Mouse (Mus musculus) MEL (cell line): Measurements from ENCODE around the gene Nup160. TPM values are rescaled to one million over a fixed set of nuclear protein-coding genes. Genes with fewer than 3 reads are reported as not detected.

ENCODE experiments used
- DNase-seq: peaks from one replicate; pipeline ENCODE4 v3.0.0; 2011; ENCODE audit warnings: low read depth, low spot score
- H3K27ac ChIP-seq: 2 replicates; pipeline ENCODE4 v1.5.1; 2012; ENCODE audit warnings: low read depth, mild to moderate bottlenecking, control low read depth, low read length, moderate library complexity; ENCODE audit not compliant: control insufficient read depth
- H3K27me3 ChIP-seq, 2 experiments: fragments of 150-350 bp in 1 of 2; sonication (generic) in 1 of 2; 2 replicates each; pipeline ENCODE4 v1.6.1; 2012; ENCODE audit warnings: low read length in 2 of 2, mild to moderate bottlenecking in 2 of 2, improper control_type of control experiment in 1 of 2, moderate library complexity in 1 of 2; ENCODE audit not compliant: insufficient read depth in 2 of 2, control insufficient read depth in 1 of 2
- H3K36me3 ChIP-seq, 2 experiments: 2 replicates each; pipeline ENCODE4 v1.6.1; 2012 to 2014; ENCODE audit warnings: low read length in 2 of 2, improper control_type of control experiment in 1 of 2, inconsistent platforms in 1 of 2, mild to moderate bottlenecking in 1 of 2; ENCODE audit not compliant: insufficient read depth in 2 of 2, control insufficient read depth in 1 of 2
- H3K4me1 ChIP-seq, 2 experiments: fragments of 150-350 bp in 1 of 2; sonication (generic) in 1 of 2; 2 replicates each; pipeline ENCODE4 v1.6.1; 2012; ENCODE audit warnings: low read length in 2 of 2, improper control_type of control experiment in 1 of 2, mild to moderate bottlenecking in 1 of 2; ENCODE audit not compliant: insufficient read depth in 2 of 2, control insufficient read depth in 1 of 2
- H3K4me3 ChIP-seq, 2 experiments: fragments of 150-350 bp in 1 of 2; sonication (generic) in 1 of 2; 2 replicates each; pipeline ENCODE4 v1.5.1; 2012; ENCODE audit warnings: low read depth in 2 of 2, low read length in 2 of 2, mild to moderate bottlenecking in 2 of 2, moderate library complexity in 2 of 2, control low read depth in 1 of 2, improper control_type of control experiment in 1 of 2; ENCODE audit not compliant: control insufficient read depth in 1 of 2, insufficient read depth in 1 of 2
- H3K79me2 ChIP-seq: 2 replicates; pipeline ENCODE4 v1.6.1; 2012; ENCODE audit warnings: mild to moderate bottlenecking, low read length, moderate library complexity; ENCODE audit not compliant: control insufficient read depth, poor library complexity, insufficient read depth
- H3K9ac ChIP-seq: 2 replicates; pipeline ENCODE4 v1.6.1; 2012; ENCODE audit warnings: low read depth, mild to moderate bottlenecking, control low read depth, low read length, moderate library complexity; ENCODE audit not compliant: control insufficient read depth, poor library complexity, severe bottlenecking
- H3K9me3 ChIP-seq: fragments of 150-350 bp; sonication (generic); replicated peaks from 2 replicates; pipeline ENCODE4 v1.6.1; 2012; ENCODE audit warnings: mild to moderate bottlenecking, low read length, improper control_type of control experiment, moderate library complexity; ENCODE audit not compliant: insufficient read depth
- BHLHE40 ChIP-seq: IDR thresholded peaks from 2 replicates; pipeline ENCODE4 v1.6.1; 2012; ENCODE audit warnings: low read depth, mild to moderate bottlenecking, inconsistent platforms, low read length, improper control_type of control experiment, borderline replicate concordance
- CTCF ChIP-seq, 3 experiments: IDR thresholded peaks in 2 of 3; conservative IDR thresholded peaks in 1 of 3; 2 replicates each; pipeline ENCODE4 v1.5.1; 2011 to 2012; ENCODE audit warnings: low read length in 3 of 3, low read depth in 2 of 3, mild to moderate bottlenecking in 2 of 3, improper control_type of control experiment in 1 of 3, inconsistent platforms in 1 of 3, mixed read lengths in 1 of 3, moderate library complexity in 1 of 3; ENCODE audit not compliant: control insufficient read depth in 1 of 3, insufficient read depth in 1 of 3, poor library complexity in 1 of 3, severe bottlenecking in 1 of 3
- E2F4 ChIP-seq: IDR thresholded peaks from 2 replicates; pipeline ENCODE4 v1.6.1; 2011; ENCODE audit warnings: low read depth, low read length, improper control_type of control experiment, borderline replicate concordance
- EP300 ChIP-seq, 2 experiments: IDR thresholded peaks; 2 replicates each; pipeline ENCODE4 v1.6.1; 2011; ENCODE audit warnings: improper control_type of control experiment in 2 of 2, low read length in 2 of 2, low read depth in 1 of 2, mild to moderate bottlenecking in 1 of 2
- GABPA ChIP-seq: IDR thresholded peaks from 2 replicates; pipeline ENCODE4 v1.6.1; 2012; ENCODE audit warnings: low read depth, mild to moderate bottlenecking, inconsistent platforms, low read length, improper control_type of control experiment, moderate library complexity
- GATA1 ChIP-seq: IDR thresholded peaks from 2 replicates; pipeline ENCODE4 v1.6.1; 2011; ENCODE audit warnings: low read depth, low read length, improper control_type of control experiment
- JUND ChIP-seq: IDR thresholded peaks from 2 replicates; pipeline ENCODE4 v1.6.1; 2011; ENCODE audit warnings: low read depth, mild to moderate bottlenecking, improper control_type of control experiment, low read length
- KAT2A ChIP-seq: conservative IDR thresholded peaks from 2 replicates; pipeline ENCODE4 v1.6.1; 2012; ENCODE audit warnings: low read depth, low read length, improper control_type of control experiment, inconsistent platforms
- MAFK ChIP-seq: IDR thresholded peaks from 2 replicates; pipeline ENCODE4 v1.6.1; 2011; ENCODE audit warnings: low read depth, mild to moderate bottlenecking, low read length, improper control_type of control experiment, borderline replicate concordance
- MAX ChIP-seq: IDR thresholded peaks from 2 replicates; pipeline ENCODE4 v1.6.1; 2011; ENCODE audit warnings: low read length, improper control_type of control experiment
- MAZ ChIP-seq: IDR thresholded peaks from 2 replicates; pipeline ENCODE4 v1.6.1; 2012; ENCODE audit warnings: low read depth, mild to moderate bottlenecking, inconsistent platforms, low read length, improper control_type of control experiment
- MEF2A ChIP-seq: IDR thresholded peaks from 2 replicates; pipeline ENCODE4 v1.6.1; 2014; ENCODE audit warnings: low read depth, mild to moderate bottlenecking, inconsistent platforms, low read length, improper control_type of control experiment; ENCODE audit not compliant: poor library complexity, insufficient replicate concordance, severe bottlenecking; ENCODE audit errors: extremely low read depth
- MXI1 ChIP-seq: IDR thresholded peaks from 2 replicates; pipeline ENCODE4 v1.6.1; 2011; ENCODE audit warnings: mild to moderate bottlenecking, low read depth, low read length, improper control_type of control experiment
- NRF1 ChIP-seq: IDR thresholded peaks from 2 replicates; pipeline ENCODE4 v1.6.1; 2014; ENCODE audit warnings: low read depth, mild to moderate bottlenecking, inconsistent platforms, low read length, improper control_type of control experiment, moderate library complexity; ENCODE audit not compliant: poor library complexity, insufficient read depth, severe bottlenecking
- POLR2A ChIP-seq, 2 experiments: IDR thresholded peaks; 2 replicates each; pipeline ENCODE4 v1.6.1; 2011 to 2012; ENCODE audit warnings: low read length in 2 of 2, mild to moderate bottlenecking in 2 of 2, control low read depth in 1 of 2, improper control_type of control experiment in 1 of 2, low read depth in 1 of 2, moderate library complexity in 1 of 2; ENCODE audit not compliant: control insufficient read depth in 1 of 2, insufficient read depth in 1 of 2, poor library complexity in 1 of 2
- POLR2AphosphoS2 ChIP-seq: IDR thresholded peaks from 2 replicates; pipeline ENCODE4 v1.6.1; 2011; ENCODE audit warnings: low read length, improper control_type of control experiment
- POLR2AphosphoS5 ChIP-seq: IDR thresholded peaks from 2 replicates; pipeline ENCODE4 v1.6.1; 2012; ENCODE audit warnings: low read depth, borderline replicate concordance, mild to moderate bottlenecking, inconsistent platforms, low read length, moderate library complexity, mixed read lengths
- RCOR1 ChIP-seq: IDR thresholded peaks from 2 replicates; pipeline ENCODE4 v1.6.1; 2012; ENCODE audit warnings: low read depth, mild to moderate bottlenecking, inconsistent platforms, low read length, improper control_type of control experiment
- SIN3A ChIP-seq: IDR thresholded peaks from 2 replicates; pipeline ENCODE4 v1.6.1; 2012; ENCODE audit warnings: low read length, improper control_type of control experiment, inconsistent platforms
- SMC3 ChIP-seq: IDR thresholded peaks from 2 replicates; pipeline ENCODE4 v1.6.1; 2011; ENCODE audit warnings: low read depth, low read length, improper control_type of control experiment
- UBTF ChIP-seq: IDR thresholded peaks from 2 replicates; pipeline ENCODE4 v1.6.1; 2012; ENCODE audit warnings: low read depth, mild to moderate bottlenecking, inconsistent platforms, low read length, improper control_type of control experiment, moderate library complexity, borderline replicate concordance; ENCODE audit not compliant: insufficient read depth
- USF2 ChIP-seq, 2 experiments: IDR thresholded peaks; 2 replicates each; pipeline ENCODE4 v1.6.1; 2011 to 2012; ENCODE audit warnings: improper control_type of control experiment in 2 of 2, low read length in 2 of 2, borderline replicate concordance in 1 of 2, inconsistent platforms in 1 of 2, low read depth in 1 of 2, mild to moderate bottlenecking in 1 of 2; ENCODE audit not compliant: insufficient read depth in 1 of 2
- ZKSCAN1 ChIP-seq: IDR thresholded peaks from 2 replicates; pipeline ENCODE4 v1.6.1; 2012; ENCODE audit warnings: low read depth, mild to moderate bottlenecking, inconsistent platforms, low read length, improper control_type of control experiment, moderate library complexity
- polyA plus RNA-seq, 2 experiments: library from polyadenylated mRNA; stranded (reverse) in 1 of 2; unstranded in 1 of 2; fragments of >175 nt in 1 of 2; fragments of >200 nt in 1 of 2; gene quantifications; 2 replicates each; pipeline versions ENCODE4 v1.2.1 to v1.2.4; 2012; ENCODE audit warnings: low replicate concordance in 2 of 2, low read depth in 1 of 2; ENCODE audit not compliant: insufficient read length in 2 of 2, insufficient read depth in 1 of 2, missing spikeins in 1 of 2
- total RNA-seq: library from RNA; depleted of rRNA; stranded (reverse); fragments of 300-350 nt; gene quantifications from 2 replicates; pipeline ENCODE4 v1.2.3, GENCODE M21; 2012

The Nup160 gene
- total and polyA plus RNA-seq, 3 experiments = 43.8 to 91.4 (median 63.8) TPM

- TF ChIP-seq JUND (no peak), MAFK (peak; percentile 30; the same call in 1 of the 2 replicates), GATA1 (peak; percentile 97)
These were observed 38.6 kb downstream of the Nup160 start (continued) for GRCm38 (mm10) chr2:90715555-90716092.

DNA sequence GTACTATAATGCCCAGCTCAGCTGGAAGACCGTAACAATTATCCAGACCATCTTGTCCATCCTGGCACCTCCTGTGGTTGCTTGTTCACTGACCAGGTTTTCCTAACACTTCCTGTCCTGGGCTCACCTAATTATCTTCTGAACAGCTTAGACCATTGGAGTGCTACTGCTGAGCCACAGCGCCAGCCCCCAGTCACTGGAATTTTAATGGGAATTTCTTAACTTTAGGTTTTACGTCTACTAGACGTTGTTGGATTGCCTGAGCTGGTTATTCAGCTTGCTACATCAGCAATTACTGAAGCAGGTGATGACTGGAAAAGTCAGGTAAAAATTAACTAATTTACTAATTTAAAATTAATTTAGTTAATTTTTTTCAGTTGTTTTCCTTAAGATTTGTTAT, 40.4 kb downstream of the Nup160 start:
- Histone ChIP-seq H3K27ac (no peak overlapping the region), H3K9me3 (no peaks in the 10 kb centered on the region), H3K9ac (no peak overlapping the region), H3K4me1 (peaks cover 10 to 11% of the 10 kb centered on the region in 2 experiments), H3K36me3 (peaks cover 21 to 47% of the 10 kb centered on the region in 2 experiments), H3K4me3 (no peak overlapping the region), H3K27me3 (no peaks in the 10 kb centered on the region), H3K79me2 (0 out of 2 replicates have a peak, but pooled peaks cover 2% of the 10 kb centered on the region)
- DNase-seq = no peak
- TF ChIP-seq GABPA (no peak), JUND (no peak), EP300 (IDR thresholded peaks at IDR 0.05; ENCODE audit: low read depth in 1 of 2, low read length in 2 of 2) (no peak), SIN3A (no peak), POLR2A (IDR thresholded peaks at IDR 0.05; ENCODE audit: control insufficient read depth in 1 of 2, insufficient read depth in 1 of 2, low read depth in 1 of 2, low read length in 2 of 2, poor library complexity in 1 of 2) (no peak), RCOR1 (no peak), USF2 (IDR thresholded peaks at IDR 0.05; ENCODE audit: borderline replicate concordance in 1 of 2, insufficient read depth in 1 of 2, low read depth in 1 of 2, low read length in 2 of 2) (no peak), BHLHE40 (no peak), MAZ (no peak), MXI1 (no peak), NRF1 (no peak), SMC3 (no peak), ZKSCAN1 (no peak), MAFK (no peak), POLR2AphosphoS5 (no peak), GATA1 (no peak), KAT2A (no peak), UBTF (no peak)

DNA sequence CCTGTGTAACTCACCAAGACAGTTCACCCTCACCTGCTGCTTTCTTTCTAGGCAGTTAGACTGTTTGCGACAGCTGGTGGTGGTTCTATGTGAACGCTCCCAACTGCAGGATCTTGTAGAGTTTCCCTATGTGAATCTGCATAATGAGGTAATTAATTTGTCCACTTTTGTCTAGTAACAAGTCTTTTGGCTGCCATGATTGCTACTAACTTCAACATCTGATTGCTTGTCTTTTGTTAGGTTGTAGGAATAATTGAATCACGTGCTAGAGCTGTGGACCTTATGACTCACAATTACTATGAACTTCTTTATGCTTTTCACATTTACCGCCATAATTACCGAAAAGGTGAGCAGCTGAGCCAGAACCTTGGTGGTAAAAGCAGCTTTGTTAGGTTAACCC, 40.9 kb downstream of the Nup160 start:
- H3K9ac ChIP-seq = no peak overlapping the region
- no peak overlapping the region for H3K27ac ChIP-seq
- no peak for DNase-seq
- no peak for TF ChIP-seq E2F4
- no peak for TF ChIP-seq RCOR1
- TF ChIP-seq ZKSCAN1 = no peak
- TF ChIP-seq CTCF (IDR thresholded peaks at IDR 0.05 in 2 of 3, conservative IDR thresholded peaks at IDR 0.05 in 1 of 3; ENCODE audit: control insufficient read depth in 1 of 3, insufficient read depth in 1 of 3, low read depth in 2 of 3, low read length in 3 of 3, poor library complexity in 1 of 3, severe bottlenecking in 1 of 3) = no peak
- no peak for TF ChIP-seq MAX
- TF ChIP-seq MEF2A = no peak
- TF ChIP-seq MAFK = no peak
- no peak for TF ChIP-seq KAT2A
- no peak for TF ChIP-seq JUND
- no peak for TF ChIP-seq MAZ
- TF ChIP-seq POLR2AphosphoS2 = no peak
- H3K36me3 ChIP-seq = peaks cover 21 to 46% of the 10 kb centered on the region in 2 experiments
- 0 out of 2 replicates have a peak, but pooled peaks cover 2% of the 10 kb centered on the region for H3K79me2 ChIP-seq
- H3K4me3 ChIP-seq = no peak overlapping the region
- H3K9me3 ChIP-seq = no peaks in the 10 kb centered on the region
- H3K4me1 ChIP-seq = peaks cover 10 to 11% of the 10 kb centered on the region in 2 experiments
- no peaks in the 10 kb centered on the region for H3K27me3 ChIP-seq
